ENCODE assay signal across 30 mouse cellular contexts in genomic region chr4:141931526-141931925, GRCm38 (mm10).
"Had no signal": no experiment of that assay in that cellular context is flagged by ENCODE, and none has a peak within 500 bp of the region (broad histone marks: within the 10 kb centered on the region; RNA-seq: fewer than 3 reads in every experiment).

No protein-coding gene starts in this region.

- H3K9ac ChIP-seq: limb, embryonic 12.5 days; limb, embryonic 13.5 days; limb, embryonic 15.5 days; liver, embryonic 12.5 days; liver, embryonic 13.5 days; liver, embryonic 14.5 days; liver, embryonic 15.5 days; liver, postnatal 0 days; lung, embryonic 14.5 days; lung, embryonic 15.5 days; midbrain, embryonic 12.5 days; midbrain, embryonic 13.5 days; midbrain, embryonic 15.5 days; neural tube, embryonic 12.5 days; neural tube, embryonic 13.5 days had no signal

- DNase-seq: left cerebral cortex, postnatal 4 days; liver; liver, embryonic 13.5 days; liver, postnatal 0 days; lung, adult 18-20 months; lung, adult 2 months; lung, embryonic 14.5 days; lung, postnatal 10 days; lung, postnatal 14 days; lung, postnatal 36 days; lung, postnatal 4 days had no signal

- H3K27me3 ChIP-seq: limb, embryonic 12.5 days; limb, embryonic 13.5 days; limb, embryonic 15.5 days; liver, embryonic 12.5 days; liver, embryonic 13.5 days; liver, embryonic 15.5 days; lung, embryonic 15.5 days; midbrain, embryonic 12.5 days; midbrain, embryonic 13.5 days; midbrain, embryonic 15.5 days; neural tube, embryonic 12.5 days; neural tube, embryonic 13.5 days had no signal

- H3K27ac ChIP-seq: limb, embryonic 10.5 days; limb, embryonic 12.5 days; limb, embryonic 13.5 days; limb, embryonic 15.5 days; liver, embryonic 12.5 days; liver, embryonic 13.5 days; liver, embryonic 14.5 days; liver, embryonic 15.5 days; lung, embryonic 15.5 days; macrophage; midbrain, embryonic 12.5 days; midbrain, embryonic 15.5 days; neural tube, embryonic 12.5 days; neural tube, embryonic 13.5 days had no signal

- ATAC-seq: liver, embryonic 12.5 days; liver, postnatal 0 days; lung, postnatal 0 days; midbrain, embryonic 13.5 days; midbrain, embryonic 15.5 days had no signal

- H3K4me2 ChIP-seq: limb, embryonic 12.5 days; limb, embryonic 13.5 days; limb, embryonic 15.5 days; liver, embryonic 11.5 days; liver, embryonic 12.5 days; liver, embryonic 13.5 days; liver, embryonic 15.5 days; lung, embryonic 14.5 days; lung, embryonic 15.5 days; midbrain, embryonic 11.5 days; midbrain, embryonic 15.5 days; neural tube, embryonic 12.5 days; neural tube, embryonic 13.5 days had no signal

- H3K4me3 ChIP-seq: limb, embryonic 10.5 days; limb, embryonic 12.5 days; limb, embryonic 13.5 days; limb, embryonic 15.5 days; liver, embryonic 12.5 days; liver, embryonic 13.5 days; liver, embryonic 15.5 days; lung, embryonic 15.5 days; megakaryocyte, embryonic 14.5 days; midbrain, embryonic 12.5 days; midbrain, embryonic 13.5 days; midbrain, embryonic 15.5 days; myocyte; neural tube, embryonic 12.5 days; neural tube, embryonic 13.5 days had no signal

- H3K36me3 ChIP-seq: limb, embryonic 10.5 days; limb, embryonic 12.5 days; limb, embryonic 13.5 days; limb, embryonic 15.5 days; liver, embryonic 12.5 days; liver, embryonic 13.5 days; liver, embryonic 15.5 days; lung, embryonic 15.5 days; midbrain, embryonic 12.5 days; midbrain, embryonic 13.5 days; midbrain, embryonic 15.5 days; neural tube, embryonic 12.5 days; neural tube, embryonic 13.5 days had no signal

- H3K4me1 ChIP-seq: liver, embryonic 15.5 days; megakaryocyte, embryonic 14.5 days had no signal

- H3K9me3 ChIP-seq: limb, embryonic 10.5 days; limb, embryonic 12.5 days; limb, embryonic 13.5 days; limb, embryonic 15.5 days; liver, embryonic 12.5 days; liver, embryonic 13.5 days; liver, embryonic 15.5 days; lung, embryonic 15.5 days; midbrain, embryonic 12.5 days; midbrain, embryonic 13.5 days; midbrain, embryonic 15.5 days; neural tube, embryonic 12.5 days; neural tube, embryonic 13.5 days had no signal
